Mouse (Mus musculus) spleen, adult 2 months (tissue): Measurements from ENCODE around the gene Runx2.

Experiments
- CTCF ChIP-seq: fragments of 200-500 bp; IDR thresholded peaks from 2 replicates; pipeline ENCODE4 v1.5.1; 2011; ENCODE audit warnings: mild to moderate bottlenecking, inconsistent platforms; ENCODE audit not compliant: insufficient read depth, insufficient read length, insufficient replicate concordance; ENCODE audit errors: extremely low read depth
- POLR2A ChIP-seq: fragments of 200-500 bp; IDR thresholded peaks from 2 replicates; pipeline ENCODE4 v1.6.1; 2011; ENCODE audit warnings: low read depth, low read length, inconsistent platforms

GRCm38 (mm10) chr17:44647916-44648315 lies 166.7 kb downstream of the Runx2 start:
- TF ChIP-seq CTCF (no peak), POLR2A (no peak)
